Mouse (Mus musculus) CH12.LX (cell line): ENCODE measurements around the gene Dpf3.

ENCODE experiments used
- CTCF ChIP-seq, 2 experiments: IDR thresholded peaks in 1 of 2; conservative IDR thresholded peaks in 1 of 2; 2 replicates each; pipeline ENCODE4 v1.5.1; 2011 to 2012; ENCODE audit warnings: low read depth in 2 of 2, low read length in 2 of 2, improper control_type of control experiment in 1 of 2, inconsistent platforms in 1 of 2, mild to moderate bottlenecking in 1 of 2, moderate library complexity in 1 of 2
- EP300 ChIP-seq: IDR thresholded peaks from 2 replicates; pipeline ENCODE4 v1.6.1; 2011; ENCODE audit warnings: low read length, improper control_type of control experiment
- MAX ChIP-seq: IDR thresholded peaks from 2 replicates; pipeline ENCODE4 v1.6.1; 2011; ENCODE audit warnings: low read length, improper control_type of control experiment
- NELFE ChIP-seq: IDR thresholded peaks from 2 replicates; pipeline ENCODE4 v1.6.1; 2011; ENCODE audit warnings: low read depth, low read length, improper control_type of control experiment
- POLR2A ChIP-seq: IDR thresholded peaks from 2 replicates; pipeline ENCODE4 v1.6.1; 2011; ENCODE audit warnings: low read depth, mild to moderate bottlenecking, improper control_type of control experiment, low read length
- TBP ChIP-seq: conservative IDR thresholded peaks from 2 replicates; pipeline ENCODE4 v1.6.1; 2011; ENCODE audit warnings: low read depth, low read length, improper control_type of control experiment
- TCF12 ChIP-seq: IDR thresholded peaks from 2 replicates; pipeline ENCODE4 v1.6.1; 2014; ENCODE audit warnings: low read depth, mild to moderate bottlenecking, inconsistent platforms, low read length, improper control_type of control experiment
- USF1 ChIP-seq: IDR thresholded peaks from 2 replicates; pipeline ENCODE4 v1.6.1; 2014; ENCODE audit warnings: low read depth, mild to moderate bottlenecking, inconsistent platforms, low read length, improper control_type of control experiment
- USF2 ChIP-seq: conservative IDR thresholded peaks from 2 replicates; pipeline ENCODE4 v1.6.1; 2011; ENCODE audit warnings: low read depth, low read length, improper control_type of control experiment

- no peak for TF ChIP-seq CTCF (conservative IDR thresholded peaks at IDR 0.05 in 1 of 2, IDR thresholded peaks at IDR 0.05 in 1 of 2; ENCODE audit: low read depth in 2 of 2, low read length in 2 of 2)
- no peak for TF ChIP-seq USF2
- no peak for TF ChIP-seq USF1
- TF ChIP-seq MAX, result no peak
- TF ChIP-seq TBP, result no peak
- no peak for TF ChIP-seq POLR2A
- no peak for TF ChIP-seq NELFE
- TF ChIP-seq TCF12, result no peak
- no peak for TF ChIP-seq EP300
Measured at GRCm38 (mm10) chr12:83479818-83480401, 7.6 kb downstream of the Dpf3 start.
